Mouse (Mus musculus) forebrain, embryonic 13.5 days (tissue): ENCODE data around the gene Gm28230. TPM values are rescaled to one million over a fixed set of nuclear protein-coding genes. Genes with fewer than 3 reads are reported as not detected.

Source experiments
- ATAC-seq: fragments of 200-750 bp; cut with Nextera tagmentation; 2 replicates; pipeline ENCODE4 v1.8.0; 2017
- H3K27ac ChIP-seq: fragments of 300-500 bp; sonication (generic); 2 replicates; pipeline ENCODE4 v1.5.1; 2015; ENCODE audit warnings: inconsistent platforms, mild to moderate bottlenecking, moderate library complexity
- H3K27me3 ChIP-seq: fragments of 300-500 bp; sonication (generic); 2 replicates; pipeline ENCODE4 v1.6.1; 2015; ENCODE audit warnings: mild to moderate bottlenecking, inconsistent platforms
- H3K36me3 ChIP-seq: fragments of 300-500 bp; sonication (generic); 2 replicates; pipeline ENCODE4 v1.6.1; 2015; ENCODE audit warnings: mild to moderate bottlenecking, inconsistent platforms; ENCODE audit not compliant: poor library complexity, severe bottlenecking
- H3K4me1 ChIP-seq: fragments of 300-500 bp; sonication (generic); 2 replicates; pipeline ENCODE4 v1.6.1; 2015; ENCODE audit warnings: inconsistent platforms
- H3K4me2 ChIP-seq: fragments of 300-500 bp; sonication (generic); 2 replicates; pipeline ENCODE4 v1.6.1; 2015; ENCODE audit warnings: inconsistent platforms, mild to moderate bottlenecking, moderate library complexity
- H3K4me3 ChIP-seq: fragments of 300-500 bp; sonication (generic); 2 replicates; pipeline ENCODE4 v1.5.1; 2015; ENCODE audit warnings: mild to moderate bottlenecking, inconsistent platforms
- H3K9ac ChIP-seq: fragments of 300-500 bp; sonication (generic); 2 replicates; pipeline ENCODE4 v1.6.1; 2015; ENCODE audit warnings: mild to moderate bottlenecking, inconsistent platforms
- H3K9me3 ChIP-seq: fragments of 300-500 bp; sonication (generic); replicated peaks from 2 replicates; pipeline ENCODE4 v1.6.1; 2016; ENCODE audit warnings: inconsistent platforms
- WGBS: fragments of 180-500 bp; shearing (Covaris S2); methylation state at CpG from one replicate; pipeline ENCODE4 v1.1.7; 2015; 5-methylcytosine and 5-hydroxymethylcytosine counted together
- polyA plus RNA-seq: library from polyadenylated mRNA; unstranded; fragments of >200 nt; fragmentation: Nextera tagmentation; extraction: Ambion mirVana; gene quantifications from 2 replicates; pipeline ENCODE4 v1.2.1, GENCODE M21; 2015

Gene Gm28230
- polyA plus RNA-seq: not detected in 2 replicates

- Histone ChIP-seq H3K4me1 (0 out of 2 replicates have a peak, but pooled peaks cover 2% of the 10 kb centered on the region), H3K4me2 (peak within 1 kb of the TSS; percentile 22; the same call in 1 of the 2 replicates), H3K4me3 (peak within 1 kb of the TSS; percentile 3; the same call in 1 of the 2 replicates), H3K27ac (no peak within 1 kb of the TSS), H3K9ac (no peak within 1 kb of the TSS), H3K36me3 (no peaks in the 10 kb centered on the region), H3K27me3 (peaks cover 99% of the 10 kb centered on the region), H3K9me3 (no peaks in the 10 kb centered on the region)
- no peak for ATAC-seq
- 2% methylated on average over 5 of the region's 5 CpGs for WGBS
Measured at GRCm38 (mm10) chr2:74726551-74726950, at the start of gene Gm28230. Gene Gm28230, plus strand, starts transcription at chr2:74726728.

- Histone ChIP-seq H3K9me3 (no peaks in the 10 kb centered on the region), H3K4me3 (no peak overlapping the region), H3K27me3 (peaks cover 100% of the 10 kb centered on the region), H3K27ac (no peak overlapping the region), H3K9ac (no peak overlapping the region), H3K36me3 (no peaks in the 10 kb centered on the region), H3K4me2 (no peak overlapping the region), H3K4me1 (peaks cover 9% of the 10 kb centered on the region)
- ATAC-seq: no peak
- 8% methylated on average over 2 of the region's 2 CpGs for WGBS
Measured at GRCm38 (mm10) chr2:74677106-74677505, 49.4 kb upstream of the Gm28230 start.

GRCm38 (mm10) chr2:74678891-74679595 is 47.5 kb upstream of the Gm28230 start, which contains the start of gene Hoxd11:
Gene Hoxd11, plus strand, starts transcription at chr2:74679557.
- no peak within 1 kb of the TSS for H3K9ac ChIP-seq
- 1% methylated on average over 15 of the region's 15 CpGs for WGBS
- no peak within 1 kb of the TSS for H3K4me2 ChIP-seq
- H3K36me3 ChIP-seq: no peaks in the 10 kb centered on the region
- H3K9me3 ChIP-seq: no peaks in the 10 kb centered on the region
- no peak within 1 kb of the TSS for H3K27ac ChIP-seq
- peaks cover 13% of the 10 kb centered on the region for H3K4me1 ChIP-seq
- H3K4me3 ChIP-seq: no peak within 1 kb of the TSS
- peaks cover 100% of the 10 kb centered on the region for H3K27me3 ChIP-seq
- ATAC-seq: no peak

DNA sequence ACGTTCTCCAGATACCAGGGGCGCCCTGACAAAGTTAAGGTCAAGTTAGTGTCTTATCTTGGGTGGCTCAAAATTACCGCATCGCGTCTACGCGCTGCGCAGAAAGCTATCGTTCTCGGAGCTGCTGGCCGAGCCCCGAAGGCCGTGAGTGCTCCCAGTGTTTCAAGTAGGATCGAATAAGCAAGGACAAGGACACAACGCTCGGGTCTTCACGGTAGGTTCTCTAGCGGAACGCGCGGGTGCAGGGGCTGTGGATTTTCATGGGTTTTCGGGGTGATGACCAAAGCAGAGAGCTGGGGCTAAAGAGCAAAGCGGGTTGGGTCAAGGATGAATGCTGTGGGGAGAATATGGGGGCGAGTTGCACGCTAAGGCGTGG is 46.9 kb upstream of the Gm28230 start:
- no peak for ATAC-seq
- Histone ChIP-seq H3K4me3 (no peak overlapping the region), H3K4me1 (peaks cover 13% of the 10 kb centered on the region), H3K4me2 (no peak overlapping the region), H3K9ac (no peak overlapping the region), H3K36me3 (no peaks in the 10 kb centered on the region), H3K27ac (no peak overlapping the region), H3K9me3 (no peaks in the 10 kb centered on the region), H3K27me3 (peaks cover 100% of the 10 kb centered on the region)
- 1% methylated on average over 25 of the region's 26 CpGs for WGBS

GRCm38 (mm10) chr2:74679980-74680379 is 46.5 kb upstream of the Gm28230 start:
- ATAC-seq: no peak
- no peak overlapping the region for H3K4me3 ChIP-seq
- peaks cover 13% of the 10 kb centered on the region for H3K4me1 ChIP-seq
- no peaks in the 10 kb centered on the region for H3K9me3 ChIP-seq
- no peak overlapping the region for H3K27ac ChIP-seq
- no peak overlapping the region for H3K4me2 ChIP-seq
- peaks cover 100% of the 10 kb centered on the region for H3K27me3 ChIP-seq
- H3K36me3 ChIP-seq: no peaks in the 10 kb centered on the region
- under 1% methylated on average over 22 of the region's 23 CpGs for WGBS
- no peak overlapping the region for H3K9ac ChIP-seq

GRCm38 (mm10) chr2:74680561-74681398 is 45.7 kb upstream of the Gm28230 start:
- no peak for ATAC-seq
- Histone ChIP-seq H3K27me3 (peaks cover 100% of the 10 kb centered on the region), H3K4me2 (no peak overlapping the region), H3K4me3 (no peak overlapping the region), H3K27ac (no peak overlapping the region), H3K9ac (no peak overlapping the region), H3K9me3 (no peaks in the 10 kb centered on the region), H3K36me3 (no peaks in the 10 kb centered on the region), H3K4me1 (peaks cover 13% of the 10 kb centered on the region)
- WGBS: 2% methylated on average over 21 of the region's 21 CpGs

- under 1% methylated on average over 65 of the region's 78 CpGs for WGBS
- peak overlapping the region; percentile 21 for H3K4me3 ChIP-seq
- peaks cover 13% of the 10 kb centered on the region for H3K4me1 ChIP-seq
- peaks cover 99% of the 10 kb centered on the region for H3K27me3 ChIP-seq
- H3K27ac ChIP-seq: no peak overlapping the region
- H3K9ac ChIP-seq: no peak overlapping the region
- ATAC-seq: no peak
- no peaks in the 10 kb centered on the region for H3K9me3 ChIP-seq
- H3K36me3 ChIP-seq: no peaks in the 10 kb centered on the region
- H3K4me2 ChIP-seq: peak overlapping the region; percentile 26
Measured at GRCm38 (mm10) chr2:74681594-74682531, 44.7 kb upstream of the Gm28230 start.

GRCm38 (mm10) chr2:74682796-74683195 is 43.7 kb upstream of the Gm28230 start:
- ATAC-seq: peak; percentile 27; the same call in 1 of the 2 replicates
- 1% methylated on average over 47 of the region's 51 CpGs for WGBS
- Histone ChIP-seq H3K9ac (no peak overlapping the region), H3K27ac (no peak overlapping the region), H3K4me2 (peak overlapping the region; percentile 26), H3K36me3 (no peaks in the 10 kb centered on the region), H3K4me1 (peaks cover 13% of the 10 kb centered on the region), H3K27me3 (peaks cover 99% of the 10 kb centered on the region), H3K4me3 (peak overlapping the region; percentile 21), H3K9me3 (no peaks in the 10 kb centered on the region)

DNA sequence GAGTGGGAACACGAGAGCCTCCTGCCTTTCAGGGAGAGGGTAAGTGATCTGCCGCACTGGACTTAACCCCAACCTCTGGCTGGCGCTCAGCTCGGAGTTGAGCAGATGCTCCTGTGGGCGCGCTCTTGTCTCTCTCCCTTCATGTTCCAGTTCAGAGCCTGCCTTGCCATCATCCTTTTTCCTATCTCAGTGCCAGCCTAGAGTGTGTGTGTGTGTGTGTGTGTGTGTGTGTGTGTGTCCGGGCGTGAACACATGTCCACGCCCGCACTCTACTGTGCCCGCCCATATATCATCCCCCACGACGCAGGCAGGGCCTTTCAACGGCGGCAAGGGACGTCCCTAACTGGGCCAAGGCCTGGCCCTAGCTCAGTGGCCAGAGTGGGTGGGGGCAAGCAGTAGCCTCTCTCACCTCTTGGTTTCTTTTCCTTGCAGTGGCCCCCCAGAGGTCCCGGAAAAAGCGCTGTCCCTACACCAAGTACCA is 43.0 kb upstream of the Gm28230 start:
- Histone ChIP-seq H3K27me3 (peaks cover 99% of the 10 kb centered on the region), H3K4me3 (no peak overlapping the region), H3K36me3 (no peaks in the 10 kb centered on the region), H3K9ac (no peak overlapping the region), H3K9me3 (no peaks in the 10 kb centered on the region), H3K27ac (no peak overlapping the region), H3K4me2 (no peak overlapping the region), H3K4me1 (peaks cover 13% of the 10 kb centered on the region)
- no peak for ATAC-seq
- under 1% methylated on average over 18 of the region's 18 CpGs for WGBS

- H3K27ac ChIP-seq: no peak overlapping the region
- no peaks in the 10 kb centered on the region for H3K36me3 ChIP-seq
- no peak for ATAC-seq
- no peak overlapping the region for H3K4me3 ChIP-seq
- no peak overlapping the region for H3K4me2 ChIP-seq
- H3K27me3 ChIP-seq: peaks cover 99% of the 10 kb centered on the region
- H3K4me1 ChIP-seq: peaks cover 13% of the 10 kb centered on the region
- no peaks in the 10 kb centered on the region for H3K9me3 ChIP-seq
- H3K9ac ChIP-seq: no peak overlapping the region
- WGBS: 1% methylated on average over 12 of the region's 12 CpGs
Measured at GRCm38 (mm10) chr2:74684106-74684505, 42.4 kb upstream of the Gm28230 start.

GRCm38 (mm10) chr2:74685059-74685603 is 41.4 kb upstream of the Gm28230 start:
- ATAC-seq: no peak
- WGBS: 13% methylated on average over 4 of the region's 4 CpGs
- H3K36me3 ChIP-seq: no peaks in the 10 kb centered on the region
- H3K27ac ChIP-seq: no peak overlapping the region
- H3K9me3 ChIP-seq: no peaks in the 10 kb centered on the region
- no peak overlapping the region for H3K9ac ChIP-seq
- H3K4me2 ChIP-seq: no peak overlapping the region
- H3K4me1 ChIP-seq: peaks cover 13% of the 10 kb centered on the region
- H3K4me3 ChIP-seq: no peak overlapping the region
- peaks cover 99% of the 10 kb centered on the region for H3K27me3 ChIP-seq
